Mouse (Mus musculus) kidney, embryonic 16.5 days (tissue): ENCODE measurements around the gene Etv6. TPM values are rescaled to one million over a fixed set of nuclear protein-coding genes. Genes with fewer than 3 reads are reported as not detected.

Source experiments
- ATAC-seq: fragments of 200-750 bp; cut with Nextera tagmentation; 2 replicates; pipeline ENCODE4 v1.8.0; 2017; ENCODE audit warnings: moderate TSS enrichment; ENCODE audit not compliant: low FRiP score, low TSS enrichment
- H3K27ac ChIP-seq: fragments of 300-500 bp; sonication (generic); 2 replicates; pipeline ENCODE4 v1.5.1; 2014; ENCODE audit warnings: low read length
- H3K27me3 ChIP-seq: fragments of 300-500 bp; sonication (generic); 2 replicates; pipeline ENCODE4 v1.6.1; 2014; ENCODE audit warnings: low read length, control low read depth, mixed read lengths; ENCODE audit not compliant: insufficient read depth
- H3K36me3 ChIP-seq: fragments of 300-500 bp; sonication (generic); 2 replicates; pipeline ENCODE4 v1.6.1; 2014; ENCODE audit warnings: low read length, control low read depth, mixed read lengths; ENCODE audit not compliant: insufficient read depth
- H3K4me1 ChIP-seq: fragments of 300-500 bp; sonication (generic); 2 replicates; pipeline ENCODE4 v1.6.1; 2014; ENCODE audit warnings: low read length, control low read depth, mixed read lengths; ENCODE audit not compliant: insufficient read depth
- H3K4me2 ChIP-seq: fragments of 300-500 bp; sonication (generic); replicated peaks from 2 replicates; pipeline ENCODE4 v1.6.1; 2014; ENCODE audit warnings: low read depth, low read length
- H3K4me3 ChIP-seq: fragments of 300-500 bp; sonication (generic); 2 replicates; pipeline ENCODE4 v1.5.1; 2014; ENCODE audit warnings: mild to moderate bottlenecking, low read length
- H3K9ac ChIP-seq: fragments of 300-500 bp; sonication (generic); replicated peaks from 2 replicates; pipeline ENCODE4 v1.6.1; 2014; ENCODE audit warnings: low read length
- H3K9me3 ChIP-seq: fragments of 300-500 bp; sonication (generic); 2 replicates; pipeline ENCODE4 v1.6.1; 2016; ENCODE audit warnings: low read length, control low read depth
- WGBS: fragments of 180-500 bp; shearing (Covaris S2); extraction: QIAGEN DNeasy Blood & Tissue Kit; methylation state at CpG from one replicate; pipeline ENCODE4 v1.1.7; 2014; 5-methylcytosine and 5-hydroxymethylcytosine counted together
- polyA plus RNA-seq: library from polyadenylated mRNA; unstranded; fragments of >200 nt; fragmentation: Nextera tagmentation; extraction: Ambion mirVana; gene quantifications from 2 replicates; pipeline ENCODE4 v1.2.1, GENCODE M21; 2015

Etv6 gene
- polyA plus RNA-seq, 1 experiment from 2014 or later, result 12.6 TPM

DNA sequence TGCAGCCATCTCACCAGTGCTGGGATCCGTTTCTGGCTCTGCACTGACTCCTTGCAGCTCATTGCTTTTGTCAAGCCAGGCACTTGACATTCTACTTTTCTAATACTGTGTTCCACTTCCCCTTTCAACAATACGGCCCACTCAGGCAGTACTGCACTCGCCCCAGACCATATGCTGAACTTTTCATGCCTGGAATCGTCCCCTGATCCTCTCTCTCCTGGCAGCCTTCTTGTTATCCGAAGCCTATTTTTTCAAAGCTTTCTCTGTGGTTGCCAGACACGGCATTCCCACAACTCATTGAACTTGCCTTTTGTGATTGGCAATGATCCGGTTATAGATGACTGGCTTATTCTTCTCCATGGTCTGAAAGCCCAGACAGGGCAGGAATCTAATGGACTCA, 16.4 kb downstream of the Etv6 start:
- WGBS, result 83% methylated on average over 7 of the region's 7 CpGs
- Histone ChIP-seq H3K27me3 (no peaks in the 10 kb centered on the region), H3K36me3 (no peaks in the 10 kb centered on the region), H3K4me2 (no peak overlapping the region), H3K4me3 (no peak overlapping the region), H3K4me1 (peaks cover 10% of the 10 kb centered on the region), H3K27ac (no peak overlapping the region), H3K9ac (no peak overlapping the region), H3K9me3 (no peaks in the 10 kb centered on the region)
- ATAC-seq, result no peak

DNA sequence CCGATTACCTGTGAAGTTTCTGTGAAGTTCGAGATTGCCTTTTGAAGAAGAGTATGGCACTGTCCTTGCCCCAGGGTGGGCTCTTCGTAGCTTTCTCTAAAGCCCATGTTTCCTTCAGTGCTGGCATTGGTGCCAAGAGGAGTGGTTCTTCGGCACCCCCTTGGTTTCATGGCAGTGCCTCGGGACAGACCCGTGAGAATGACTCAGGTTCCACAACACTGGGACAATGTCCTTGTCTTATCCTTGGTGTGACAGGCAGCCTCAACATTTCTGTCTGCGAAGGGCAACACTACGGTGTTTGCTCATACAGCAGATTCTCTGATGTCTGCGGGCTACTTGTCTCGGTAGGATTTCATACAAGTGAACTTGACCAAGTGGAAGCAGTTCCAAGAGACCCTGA, 17.6 kb downstream of the Etv6 start:
- H3K4me2 ChIP-seq, result no peak overlapping the region
- H3K36me3 ChIP-seq, result no peaks in the 10 kb centered on the region
- no peak overlapping the region for H3K9ac ChIP-seq
- WGBS, result 86% methylated on average over 10 of the region's 10 CpGs
- H3K27ac ChIP-seq, result no peak overlapping the region
- ATAC-seq, result no peak
- H3K9me3 ChIP-seq, result no peaks in the 10 kb centered on the region
- H3K27me3 ChIP-seq, result no peaks in the 10 kb centered on the region
- H3K4me3 ChIP-seq, result no peak overlapping the region
- H3K4me1 ChIP-seq, result peaks cover 6% of the 10 kb centered on the region; the same call in 1 of the 2 replicates

DNA sequence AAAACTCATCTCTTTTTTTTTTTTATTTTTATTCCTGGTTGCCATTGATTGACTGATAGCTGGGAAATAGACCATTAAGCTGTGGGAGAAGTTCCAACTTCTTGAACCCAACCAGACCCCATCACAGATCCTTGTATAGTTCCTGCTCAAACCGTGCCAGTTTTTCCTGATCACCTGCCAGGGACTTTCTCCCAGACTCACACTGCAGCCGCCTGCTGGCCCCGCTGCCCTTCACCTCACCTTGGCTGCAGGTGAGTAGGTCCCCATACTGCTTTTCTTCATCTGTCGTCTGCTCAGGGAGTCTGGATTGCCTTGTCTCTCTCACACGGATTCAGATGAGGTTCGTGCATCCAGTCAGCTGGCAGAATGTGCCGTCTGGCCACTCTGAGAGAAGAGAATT, 18.1 kb downstream of the Etv6 start:
- Histone ChIP-seq H3K36me3 (no peaks in the 10 kb centered on the region), H3K4me2 (no peak overlapping the region), H3K27me3 (no peaks in the 10 kb centered on the region), H3K9ac (no peak overlapping the region), H3K4me1 (peaks cover 2% of the 10 kb centered on the region; the same call in 1 of the 2 replicates), H3K9me3 (no peaks in the 10 kb centered on the region), H3K4me3 (no peak overlapping the region), H3K27ac (no peak overlapping the region)
- WGBS, result 64% methylated on average over 7 of the region's 7 CpGs
- no peak for ATAC-seq

DNA sequence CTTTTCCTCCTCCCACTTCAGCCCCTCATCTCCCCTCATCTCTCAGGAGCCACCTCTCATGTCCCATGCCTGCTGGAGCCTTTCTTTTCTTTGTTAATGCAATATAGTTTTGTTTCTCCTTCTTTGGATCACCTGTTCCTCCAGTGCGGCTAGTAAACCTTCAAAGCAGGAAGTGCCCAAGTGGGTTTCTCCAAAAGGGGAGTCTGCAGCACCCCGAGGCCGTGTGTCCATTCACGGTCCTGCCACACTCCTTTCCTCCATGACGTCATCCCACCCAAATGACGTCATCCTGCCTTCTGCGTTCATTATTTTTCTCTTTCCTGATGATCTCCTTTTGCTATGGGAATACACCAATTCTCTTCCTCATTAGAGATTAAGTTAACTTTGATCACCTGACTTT, 20.1 kb downstream of the Etv6 start:
- H3K9ac ChIP-seq, result no peak overlapping the region
- 78% methylated on average over 7 of the region's 7 CpGs for WGBS
- no peaks in the 10 kb centered on the region for H3K9me3 ChIP-seq
- H3K27me3 ChIP-seq, result no peaks in the 10 kb centered on the region
- ATAC-seq, result no peak
- H3K27ac ChIP-seq, result no peak overlapping the region
- no peak overlapping the region for H3K4me2 ChIP-seq
- peaks cover 13% of the 10 kb centered on the region for H3K4me1 ChIP-seq
- no peaks in the 10 kb centered on the region for H3K36me3 ChIP-seq
- no peak overlapping the region for H3K4me3 ChIP-seq

DNA sequence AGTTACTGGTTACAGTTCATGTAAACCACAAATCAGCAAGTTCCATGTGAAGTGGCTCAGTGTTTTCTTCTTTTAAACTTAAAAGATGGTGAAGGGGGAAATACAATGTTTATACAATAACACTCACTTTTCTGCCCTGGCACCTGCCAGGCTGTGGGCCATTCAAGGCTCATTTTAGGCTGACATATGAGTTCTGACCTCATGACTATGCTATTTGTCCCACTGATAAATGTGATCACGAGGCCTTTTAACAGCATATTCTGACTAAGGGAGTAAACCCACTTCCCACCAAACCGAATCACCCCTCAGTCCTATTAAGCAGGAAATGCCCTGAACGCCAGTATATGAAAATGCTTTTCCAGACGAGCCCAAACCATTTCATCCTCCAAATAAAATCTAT, 23.0 kb downstream of the Etv6 start:
- Histone ChIP-seq H3K9ac (no peak overlapping the region), H3K4me2 (no peak overlapping the region), H3K27me3 (no peaks in the 10 kb centered on the region), H3K9me3 (no peaks in the 10 kb centered on the region), H3K27ac (no peak overlapping the region), H3K4me1 (peaks cover 17% of the 10 kb centered on the region), H3K36me3 (no peaks in the 10 kb centered on the region), H3K4me3 (no peak overlapping the region)
- 60% methylated on average over 4 of the region's 4 CpGs for WGBS
- ATAC-seq, result no peak

DNA sequence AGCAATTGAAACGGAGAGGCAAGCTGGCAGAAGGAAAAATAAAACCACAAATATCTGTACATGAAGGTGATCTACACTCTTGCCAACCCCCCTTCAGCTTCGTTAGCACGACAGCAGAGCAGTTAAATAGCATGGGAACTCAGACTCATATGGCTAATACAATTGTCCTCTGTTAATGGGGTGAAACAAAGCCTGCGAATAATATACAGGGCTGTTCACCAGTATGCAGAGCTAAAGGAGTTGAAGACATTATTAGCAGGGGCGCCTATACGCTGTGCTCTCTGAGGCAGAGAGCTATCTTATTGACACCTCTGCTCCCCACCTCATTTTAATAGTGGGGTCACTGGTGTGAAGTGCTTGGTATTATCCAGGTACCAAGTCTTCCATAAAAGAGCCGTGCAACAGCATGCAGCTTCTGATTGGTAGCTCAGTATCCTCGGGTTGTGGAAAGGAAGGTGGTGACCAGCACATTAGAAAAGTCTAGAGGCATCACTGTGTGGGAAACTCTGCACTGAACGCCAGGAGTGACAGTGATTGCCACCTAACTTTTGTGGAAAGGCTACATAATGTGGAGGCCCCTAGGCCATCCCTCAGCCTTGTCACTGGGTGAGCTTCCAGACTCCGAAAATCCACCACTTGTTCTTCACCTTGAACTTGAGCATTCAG, 23.5 kb downstream of the Etv6 start:
- no peak for ATAC-seq
- H3K27me3 ChIP-seq, result no peaks in the 10 kb centered on the region
- 61% methylated on average over 10 of the region's 10 CpGs for WGBS
- H3K4me1 ChIP-seq, result peaks cover 17% of the 10 kb centered on the region
- no peak overlapping the region for H3K4me3 ChIP-seq
- no peaks in the 10 kb centered on the region for H3K36me3 ChIP-seq
- no peak overlapping the region for H3K27ac ChIP-seq
- H3K9me3 ChIP-seq, result no peaks in the 10 kb centered on the region
- no peak overlapping the region for H3K9ac ChIP-seq
- no peak overlapping the region for H3K4me2 ChIP-seq

DNA sequence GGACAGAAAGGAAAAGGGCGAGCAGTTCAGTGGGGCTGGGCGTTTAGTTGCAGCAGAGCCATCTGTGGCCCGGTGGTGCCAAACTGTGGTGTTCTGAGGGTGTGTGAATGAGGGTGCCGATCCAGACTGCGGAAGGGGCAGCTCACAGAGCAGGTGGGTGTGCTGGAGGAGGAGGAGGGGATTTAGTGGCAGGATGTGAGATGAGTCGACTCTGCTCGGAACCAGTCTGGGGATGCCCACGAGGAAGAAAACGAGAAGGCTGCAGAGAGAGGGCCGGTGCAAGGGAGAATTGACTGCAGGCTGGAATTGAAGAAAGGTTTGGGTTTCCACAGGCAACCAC, 24.0 kb downstream of the Etv6 start:
- Histone ChIP-seq H3K27ac (no peak overlapping the region), H3K9me3 (no peaks in the 10 kb centered on the region), H3K27me3 (no peaks in the 10 kb centered on the region), H3K4me1 (peaks cover 17% of the 10 kb centered on the region), H3K36me3 (no peaks in the 10 kb centered on the region), H3K9ac (no peak overlapping the region), H3K4me3 (no peak overlapping the region), H3K4me2 (no peak overlapping the region)
- WGBS, result 51% methylated on average over 10 of the region's 10 CpGs
- ATAC-seq, result no peak

DNA sequence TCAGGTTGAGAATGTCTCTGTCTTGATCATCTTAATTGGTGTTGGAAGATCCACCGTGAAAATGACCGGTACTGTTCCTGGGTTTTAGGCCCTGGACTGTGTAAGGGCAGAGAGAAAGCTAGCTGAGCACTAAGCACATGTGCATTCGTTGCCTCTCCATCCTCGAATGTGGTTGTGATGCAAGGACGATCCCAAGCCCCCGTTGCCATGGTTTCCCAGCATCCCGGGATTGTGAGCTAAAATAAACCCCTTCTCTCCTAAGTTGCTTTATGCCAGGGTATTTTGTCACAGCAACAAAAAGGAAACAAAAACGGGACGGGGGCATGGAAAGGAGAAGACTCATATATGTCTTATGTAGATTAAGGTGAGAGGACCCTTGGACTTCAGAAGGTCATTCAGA, 24.5 kb downstream of the Etv6 start:
- Histone ChIP-seq H3K9me3 (no peaks in the 10 kb centered on the region), H3K27ac (no peak overlapping the region), H3K27me3 (no peaks in the 10 kb centered on the region), H3K4me3 (no peak overlapping the region), H3K36me3 (no peaks in the 10 kb centered on the region), H3K9ac (no peak overlapping the region), H3K4me1 (peaks cover 17% of the 10 kb centered on the region), H3K4me2 (no peak overlapping the region)
- WGBS, result 79% methylated on average over 9 of the region's 9 CpGs
- no peak for ATAC-seq

DNA sequence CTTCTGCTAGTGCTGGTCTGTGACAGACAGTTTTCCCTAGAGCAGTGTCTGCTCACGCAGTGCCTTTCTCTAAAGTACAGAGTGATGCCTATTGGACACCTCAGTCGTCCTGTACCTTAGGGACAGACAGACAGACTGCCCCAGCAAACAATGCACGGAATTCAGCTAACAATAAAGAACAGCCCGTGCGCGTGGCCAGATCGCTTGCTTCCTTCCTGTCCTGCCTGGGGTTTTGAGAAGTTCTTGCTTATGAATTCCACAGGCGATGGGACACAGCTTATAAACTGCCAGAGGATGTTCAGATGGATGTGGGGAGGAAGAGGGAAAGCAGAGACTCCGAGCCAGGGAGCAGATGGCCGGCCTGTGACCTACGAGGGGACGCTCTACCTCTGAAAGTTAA, 25.3 kb downstream of the Etv6 start:
- peak; percentile 43; the same call in 1 of the 2 replicates for ATAC-seq
- H3K9me3 ChIP-seq, result no peaks in the 10 kb centered on the region
- H3K4me2 ChIP-seq, result no peak overlapping the region
- no peak overlapping the region for H3K4me3 ChIP-seq
- no peaks in the 10 kb centered on the region for H3K36me3 ChIP-seq
- H3K9ac ChIP-seq, result no peak overlapping the region
- 69% methylated on average over 12 of the region's 12 CpGs for WGBS
- peaks cover 17% of the 10 kb centered on the region for H3K4me1 ChIP-seq
- no peaks in the 10 kb centered on the region for H3K27me3 ChIP-seq
- H3K27ac ChIP-seq, result no peak overlapping the region

DNA sequence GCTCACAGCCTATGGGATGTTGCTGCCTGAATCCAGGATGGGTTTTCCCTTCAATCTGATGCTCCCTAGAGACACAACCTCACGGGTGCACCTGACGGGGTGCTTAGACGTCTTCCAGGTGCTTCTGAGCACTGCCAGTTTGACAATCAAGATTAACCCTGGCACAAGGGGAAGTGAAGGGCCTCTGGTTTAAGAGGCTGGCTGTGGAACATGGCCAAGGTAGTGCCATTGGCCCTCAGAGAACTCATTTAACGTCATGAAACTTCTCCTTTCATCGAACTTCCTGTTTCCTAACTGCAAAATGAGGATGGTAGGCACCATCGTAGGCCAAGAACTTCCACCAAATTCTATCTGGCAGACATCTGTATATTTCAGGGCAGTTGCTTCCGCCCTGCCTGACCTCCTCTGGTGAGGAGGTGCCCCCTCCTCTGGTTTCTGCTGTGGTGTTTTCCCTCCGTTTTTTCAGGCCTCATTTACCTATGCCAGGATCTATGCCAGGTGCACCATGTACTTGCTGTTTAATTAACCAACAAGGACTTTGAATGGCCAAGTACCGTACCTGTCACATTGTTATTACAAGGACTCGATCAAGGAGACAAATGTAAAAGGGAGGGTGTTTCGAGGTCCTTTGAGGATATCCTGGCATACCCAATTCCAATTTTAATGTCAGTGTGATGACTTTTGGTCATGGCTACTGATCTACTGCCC, 29.7 kb downstream of the Etv6 start:
- WGBS, result 69% methylated on average over 11 of the region's 11 CpGs
- ATAC-seq, result no peak

More for the DNA sequence above, 29.7 kb downstream of the Etv6 start:
- H3K27ac ChIP-seq, result no peak overlapping the region
- no peaks in the 10 kb centered on the region for H3K27me3 ChIP-seq
- no peaks in the 10 kb centered on the region for H3K9me3 ChIP-seq
- H3K9ac ChIP-seq, result no peak overlapping the region
- no peak overlapping the region for H3K4me2 ChIP-seq
- no peaks in the 10 kb centered on the region for H3K36me3 ChIP-seq
- peaks cover 8% of the 10 kb centered on the region; the same call in 1 of the 2 replicates for H3K4me1 ChIP-seq
- no peak overlapping the region for H3K4me3 ChIP-seq
